Mouse (Mus musculus): ENCODE measurements around the gene Acnat2. TPM values are rescaled to one million over a fixed set of nuclear protein-coding genes. Genes with fewer than 3 reads are reported as not detected.

Acnat2 gene
- polyA plus RNA-seq (2017; shearing (Covaris generic)), result not detected

DNA sequence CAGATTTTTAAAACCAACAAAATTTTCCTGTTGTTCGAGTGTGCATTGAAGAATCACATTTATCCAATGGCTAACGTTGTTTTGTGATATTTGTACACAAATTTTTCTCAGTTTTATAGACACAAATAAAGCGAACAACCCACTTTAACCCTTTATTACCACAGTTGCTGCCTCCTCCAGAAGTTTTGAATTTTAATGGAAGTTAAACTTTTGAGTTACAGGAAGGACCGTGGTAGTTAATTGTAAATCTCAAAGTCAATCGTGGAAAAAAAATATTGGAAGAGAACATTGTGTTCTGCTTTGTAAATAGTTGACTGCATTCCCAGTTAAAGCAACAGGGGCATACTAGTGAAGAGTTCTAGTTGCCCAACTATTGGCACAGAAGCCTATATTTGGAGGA is at the start of gene Acnat2:
Acnat2 (minus strand) TSS at position 195 of the 400 bp plus-strand sequence.

Other genes with a start within 250 kb of the Acnat2 start
- not detected for gene Acnat1, start 65.8 kb upstream of the Acnat2 start, polyA plus RNA-seq (2017; shearing (Covaris generic))
- gene Baat, start 98.4 kb upstream of the Acnat2 start, polyA plus RNA-seq (2017; shearing (Covaris generic)), result not detected
- 33.1 TPM for gene Mrpl50, start 112.9 kb upstream of the Acnat2 start, polyA plus RNA-seq (2017; shearing (Covaris generic))
- gene Zfp189, start 113.0 kb upstream of the Acnat2 start, polyA plus RNA-seq (2017; shearing (Covaris generic)), result 6.2 TPM
- gene Aldob, start 141.4 kb upstream of the Acnat2 start, polyA plus RNA-seq (2017; shearing (Covaris generic)), result not detected
- not detected for gene Tmem246, start 189.7 kb upstream of the Acnat2 start, polyA plus RNA-seq (2017; shearing (Covaris generic))
- gene Rnf20, start 223.9 kb upstream of the Acnat2 start, polyA plus RNA-seq (2017; shearing (Covaris generic)), result 70.5 TPM

All from inflammation-experienced regulatory T-cells, adult 16 weeks (primary cell).